Mouse (Mus musculus) heart, postnatal 0 days (tissue): ENCODE results near the gene Gramd1c.

Source experiments
- CTCF ChIP-seq: IDR thresholded peaks from 2 replicates; pipeline ENCODE4 v1.5.1; 2016; ENCODE audit warnings: antibody characterized with exemption, control low read depth, low read depth
- EP300 ChIP-seq: IDR thresholded peaks from 2 replicates; pipeline ENCODE4 v1.6.1; 2016; ENCODE audit warnings: antibody characterized with exemption, low read depth

GRCm38 (mm10) chr16:43945869-43946268 is 117.3 kb downstream of the Gramd1c start:
- TF ChIP-seq CTCF = no peak
- TF ChIP-seq EP300 = no peak
